Mouse (Mus musculus): ENCODE results near the gene Dok4.
"Not testable (repeated sequence)": the region's sequence is repeated elsewhere in the genome, so short reads cannot be mapped to it uniquely, and the experiment has no call there.

Dok4 gene

GRCm38 (mm10) chr8:94837662-94838574 is 38.2 kb downstream of the Dok4 start, which contains the start of the genes Coq9 and Ciapin1:
TSS of gene Coq9 (plus strand) at chr8:94838321.
TSS of gene Ciapin1 (minus strand) at chr8:94838358.
- DNase-seq: peak; percentile 95

GRCm38 (mm10) chr8:94836456-94837240 is 39.5 kb downstream of the Dok4 start:
- DNase-seq: no peak

DNA sequence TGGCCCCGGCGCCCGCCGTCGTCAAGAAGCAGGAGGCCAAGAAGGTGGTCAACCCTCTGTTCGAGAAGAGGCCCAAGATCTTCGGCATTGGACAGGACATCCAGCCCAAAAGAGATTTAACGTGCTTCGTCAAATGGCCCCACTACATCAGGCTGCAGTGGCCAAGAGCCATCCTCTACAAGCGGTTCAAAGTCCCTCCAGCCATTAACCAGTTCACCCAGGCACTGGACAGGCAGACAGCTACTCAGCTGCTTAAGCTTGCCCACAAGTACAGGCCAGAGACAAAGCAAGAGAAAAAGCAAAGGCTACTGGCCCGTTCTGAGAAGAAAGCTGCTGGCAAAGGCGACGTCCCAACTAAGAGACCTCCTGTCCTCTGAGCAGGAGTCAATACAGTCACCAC is 40.4 kb downstream of the Dok4 start:
- DNase-seq: peak; percentile 17

DNA sequence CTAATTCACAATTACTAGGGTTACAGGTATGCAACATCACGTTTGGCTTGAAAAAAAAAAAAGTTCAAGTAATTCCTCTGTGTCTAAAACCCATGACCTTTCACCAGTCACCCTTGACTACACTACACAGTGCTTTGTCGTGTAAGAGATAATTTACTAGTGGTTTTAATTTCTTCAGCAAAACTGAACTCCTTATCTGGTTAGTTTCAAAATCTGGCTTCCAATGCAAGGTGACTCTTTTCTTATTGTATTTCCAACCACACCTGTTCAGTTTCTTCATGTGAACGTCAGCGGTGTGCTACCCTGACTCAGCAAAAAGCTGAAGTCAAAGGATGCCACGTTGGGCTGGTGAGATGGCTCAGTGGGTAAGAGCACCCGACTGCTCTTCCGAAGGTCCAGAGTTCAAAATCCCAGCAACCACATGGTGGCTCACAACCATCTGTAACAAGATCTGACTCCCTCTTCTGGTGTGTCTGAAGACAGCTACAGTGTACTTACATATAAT is 42.2 kb downstream of the Dok4 start:
- not testable (repeated sequence) for DNase-seq

DNA sequence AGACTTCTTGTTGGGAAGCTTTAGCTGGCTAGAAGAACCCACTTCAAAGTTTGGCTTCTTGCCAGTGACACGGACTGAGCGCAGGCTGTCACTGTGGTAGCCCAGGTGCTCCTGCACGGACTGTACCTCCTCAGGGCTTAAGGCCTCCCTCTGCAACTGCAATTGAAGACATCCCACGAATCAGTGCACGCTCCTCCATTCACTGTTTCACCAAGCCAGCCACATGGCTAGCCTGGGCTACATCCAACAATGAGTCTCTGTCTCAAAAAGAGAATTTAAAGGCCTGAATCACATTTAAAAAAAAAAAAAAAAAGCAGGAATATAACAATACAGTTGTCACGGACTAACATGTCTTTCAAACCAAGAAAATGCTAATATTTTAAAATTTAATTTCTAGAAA is 47.8 kb downstream of the Dok4 start:
- DNase-seq: no peak

- DNase-seq: no peak
Observed at GRCm38 (mm10) chr8:94826210-94826609, 49.9 kb downstream of the Dok4 start.

- DNase-seq: no peak
Observed at GRCm38 (mm10) chr8:94825170-94825569, 51.0 kb downstream of the Dok4 start.

- DNase-seq: peak; percentile 75
Observed at GRCm38 (mm10) chr8:94822637-94823560, 53.2 kb downstream of the Dok4 start.

GRCm38 (mm10) chr8:94821381-94821780 is 54.7 kb downstream of the Dok4 start:
- DNase-seq: no peak

- peak; percentile 69 for DNase-seq
Observed at GRCm38 (mm10) chr8:94820553-94820952, 55.6 kb downstream of the Dok4 start.

DNA sequence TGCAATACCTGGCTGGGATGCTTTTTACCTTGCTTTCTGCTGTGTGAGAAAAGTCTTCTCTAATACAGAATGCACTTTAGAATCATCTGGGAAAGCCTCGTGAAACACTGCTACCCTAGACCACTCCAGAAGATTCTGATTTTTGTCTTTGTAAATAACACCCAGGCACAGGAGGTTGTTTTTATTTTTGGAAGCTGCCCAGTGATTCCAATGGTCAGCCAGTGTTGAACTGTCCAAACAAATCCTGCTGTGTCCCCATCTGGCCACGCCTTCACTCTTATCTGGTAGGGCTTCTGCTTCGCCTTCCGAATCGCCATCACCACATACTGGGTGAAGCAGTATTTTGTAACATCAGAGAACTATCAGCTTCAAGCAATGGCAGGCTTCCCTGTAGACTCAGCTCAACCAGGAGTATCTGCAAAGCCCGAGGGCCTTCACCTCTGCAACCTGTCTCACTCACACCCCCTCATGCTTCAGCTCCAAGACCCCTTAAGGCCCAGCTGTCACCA is 56.4 kb downstream of the Dok4 start:
- no peak for DNase-seq

DNA sequence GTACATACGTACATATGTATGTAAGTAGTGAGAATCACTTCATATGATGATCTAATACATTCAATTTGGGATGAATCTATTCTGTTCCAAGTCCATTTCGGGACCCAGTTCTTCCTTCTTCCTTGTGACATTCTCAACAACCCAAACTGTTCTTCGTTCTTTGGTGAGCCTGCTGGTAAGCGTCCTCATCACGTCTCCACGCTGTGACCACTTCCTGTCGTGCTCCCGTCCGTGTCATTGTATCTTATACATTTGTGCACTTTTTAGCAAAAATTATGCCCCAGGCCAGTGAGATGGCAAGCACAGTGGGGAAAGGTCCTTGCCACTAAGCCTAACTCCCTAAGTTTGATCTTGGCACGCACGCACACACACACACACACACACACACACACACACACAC is 58.2 kb downstream of the Dok4 start:
- no peak for DNase-seq

DNA sequence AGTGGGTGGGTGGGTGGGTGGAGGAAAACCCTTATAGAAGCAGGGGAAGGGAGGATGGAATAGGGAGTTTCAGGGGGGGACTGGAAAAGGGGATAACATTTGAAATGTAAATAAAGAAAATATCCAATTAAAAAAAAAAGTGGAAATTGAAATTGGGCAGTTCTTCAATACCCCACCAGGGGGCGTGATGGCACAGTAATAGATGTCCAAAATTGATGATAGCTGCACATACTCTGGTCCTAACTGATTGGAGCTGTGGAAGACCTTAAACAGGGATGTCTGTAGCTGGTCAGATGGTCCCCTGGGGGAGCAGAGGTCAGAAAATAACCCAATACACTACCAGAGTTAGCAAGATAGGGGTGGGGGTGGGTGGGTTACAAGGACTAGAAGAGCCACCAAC is 61.6 kb downstream of the Dok4 start:
- DNase-seq: no peak
